Mouse (Mus musculus) hindbrain, embryonic 14.5 days (tissue): Measurements from ENCODE around the gene Gm4981. TPM values are rescaled to one million over a fixed set of nuclear protein-coding genes. Genes with fewer than 3 reads are reported as not detected.
"Not testable (repeated sequence)": the region's sequence is repeated elsewhere in the genome, so short reads cannot be mapped to it uniquely, and the experiment has no call there.

Experiments used
- ATAC-seq: fragments of 200-750 bp; cut with Nextera tagmentation; 2 replicates; pipeline ENCODE4 v1.8.0; 2017; ENCODE audit warnings: moderate number of reproducible peaks, mild to moderate bottlenecking, moderate TSS enrichment, moderate library complexity; ENCODE audit not compliant: low FRiP score
- DNase-seq: peaks from one replicate; pipeline ENCODE4 v3.0.0-alpha.2; 2015; ENCODE audit warnings: low spot score
- H3K27ac ChIP-seq: fragments of 300-500 bp; sonication (generic); 2 replicates; pipeline ENCODE4 v1.5.1; 2014; ENCODE audit warnings: mild to moderate bottlenecking, moderate library complexity
- H3K27me3 ChIP-seq: fragments of 300-500 bp; sonication (generic); 2 replicates; pipeline ENCODE4 v1.6.1; 2014; ENCODE audit warnings: mild to moderate bottlenecking, low read length, mixed read lengths; ENCODE audit not compliant: control insufficient read depth, insufficient read depth
- H3K36me3 ChIP-seq: fragments of 300-500 bp; sonication (generic); replicated peaks from 2 replicates; pipeline ENCODE4 v1.6.1; 2014; ENCODE audit not compliant: control insufficient read depth, insufficient read depth
- H3K4me1 ChIP-seq: fragments of 300-500 bp; sonication (generic); replicated peaks from 2 replicates; pipeline ENCODE4 v1.6.1; 2014; ENCODE audit warnings: antibody characterized with exemption, low read length, mixed read lengths; ENCODE audit not compliant: control insufficient read depth, insufficient read depth
- H3K4me2 ChIP-seq: fragments of 300-500 bp; sonication (generic); replicated peaks from 2 replicates; pipeline ENCODE4 v1.6.1; 2014; ENCODE audit warnings: mild to moderate bottlenecking, moderate library complexity
- H3K4me3 ChIP-seq: fragments of 300-500 bp; sonication (generic); replicated peaks from 2 replicates; pipeline ENCODE4 v1.5.1; 2014; ENCODE audit warnings: mild to moderate bottlenecking, low read length
- H3K9ac ChIP-seq: fragments of 300-500 bp; sonication (generic); 2 replicates; pipeline ENCODE4 v1.6.1; 2014
- H3K9me3 ChIP-seq: fragments of 300-500 bp; sonication (generic); 2 replicates; pipeline ENCODE4 v1.6.1; 2016; ENCODE audit warnings: low read length; ENCODE audit not compliant: control insufficient read depth
- WGBS: fragments of 180-500 bp; shearing (Covaris S2); extraction: QIAGEN DNeasy Blood & Tissue Kit; methylation state at CpG from one replicate; pipeline ENCODE4 v1.1.7; 2014; 5-methylcytosine and 5-hydroxymethylcytosine counted together
- polyA plus RNA-seq: library from polyadenylated mRNA; unstranded; fragments of >200 nt; fragmentation: Nextera tagmentation; extraction: Ambion mirVana; gene quantifications from 2 replicates; pipeline ENCODE4 v1.2.1, GENCODE M21; 2014

Gene Gm4981
- polyA plus RNA-seq, 1 experiment from 2014 or later = not detected

DNA sequence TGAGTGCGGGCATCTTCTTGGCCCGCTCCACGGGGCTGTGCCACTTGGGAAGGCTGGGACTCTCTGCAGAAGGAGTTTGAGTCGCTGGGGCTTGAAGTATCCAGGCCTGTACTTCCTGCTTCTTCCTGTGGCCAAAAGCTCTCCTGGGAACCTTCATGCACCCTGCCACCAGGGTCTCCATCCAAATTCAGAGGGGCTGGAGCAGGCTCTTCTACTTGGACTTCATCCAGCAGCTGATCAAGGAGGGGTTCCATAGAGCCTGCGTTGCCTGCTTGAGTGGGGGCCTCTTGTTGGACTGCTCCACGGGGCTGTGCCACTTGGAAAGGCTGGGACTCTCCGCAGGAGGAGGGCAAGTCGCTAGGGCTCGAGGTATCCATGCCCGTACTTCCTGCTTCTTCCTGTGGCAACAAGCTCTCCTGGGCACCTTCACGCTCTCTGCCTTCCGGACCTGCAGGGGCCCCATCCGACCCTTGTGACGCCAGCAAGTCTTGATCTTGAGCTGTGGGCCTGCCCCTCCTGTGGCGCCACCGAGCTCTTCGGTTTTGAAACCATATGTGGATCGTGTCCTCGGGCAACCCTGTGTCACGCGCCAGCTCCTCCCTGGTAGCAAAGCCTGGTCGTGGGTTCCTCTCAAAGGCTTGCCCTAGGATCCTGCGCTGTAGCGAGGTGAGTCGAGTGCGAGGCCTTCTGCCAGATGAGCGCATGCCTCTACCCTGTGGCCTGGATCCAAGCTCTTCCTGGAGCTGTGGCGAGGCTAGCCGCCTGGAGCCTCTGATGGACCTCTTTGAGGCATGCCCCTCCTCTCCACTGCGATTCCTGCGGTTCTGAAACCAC lies 12.3 kb downstream of the Gm4981 start:
- not testable (repeated sequence) for H3K4me3 ChIP-seq, H3K9me3 ChIP-seq, H3K27me3 ChIP-seq, H3K9ac ChIP-seq, DNase-seq, ATAC-seq, H3K4me1 ChIP-seq, H3K36me3 ChIP-seq, H3K27ac ChIP-seq, H3K4me2 ChIP-seq
- WGBS = 85% methylated on average over 27 of the region's 31 CpGs

DNA sequence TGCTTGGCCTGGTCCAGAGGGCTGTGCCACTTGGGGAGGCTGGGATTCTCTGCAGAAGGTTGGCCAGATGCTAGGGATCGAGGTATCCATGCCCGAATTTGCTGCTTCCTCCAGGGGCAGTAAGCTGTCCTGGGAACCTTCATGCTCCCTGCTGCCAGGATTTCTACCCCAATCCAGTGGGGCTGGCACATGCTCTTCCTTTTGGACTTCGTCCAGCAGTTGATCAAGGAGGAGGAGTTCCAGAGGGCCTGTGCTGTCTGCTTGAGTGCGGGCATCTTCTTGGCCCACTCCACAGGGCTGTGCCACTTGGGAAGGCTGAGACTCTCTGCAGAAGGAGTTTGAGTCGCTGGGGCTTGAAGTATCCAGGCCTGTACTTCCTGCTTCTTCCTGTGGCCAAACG lies 13.3 kb downstream of the Gm4981 start:
- DNase-seq, H3K4me2 ChIP-seq, ATAC-seq, H3K4me3 ChIP-seq, H3K27me3 ChIP-seq, H3K9me3 ChIP-seq, H3K4me1 ChIP-seq, H3K9ac ChIP-seq, H3K27ac ChIP-seq, H3K36me3 ChIP-seq: not testable (repeated sequence)
- WGBS = 87% methylated on average over 3 of the region's 6 CpGs

DNA sequence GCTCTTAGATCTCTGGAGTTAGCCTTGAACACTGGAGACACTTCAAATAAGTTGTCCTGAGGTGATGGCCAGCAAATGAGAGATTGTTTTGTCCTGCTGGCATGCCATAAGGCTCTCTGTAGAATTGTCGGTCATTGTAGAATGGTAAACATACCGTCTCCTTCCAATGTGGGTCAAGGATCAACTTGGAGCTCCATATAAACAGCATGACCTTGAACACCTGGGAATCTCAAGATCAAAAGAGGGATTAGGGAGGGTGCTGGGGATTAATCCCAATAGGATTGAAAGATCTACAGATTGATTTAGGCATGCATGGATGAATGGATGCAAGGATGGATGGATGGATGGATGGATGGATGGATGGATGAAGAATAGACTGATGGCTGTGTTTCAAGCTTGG lies 14.9 kb downstream of the Gm4981 start:
- not testable (repeated sequence) for ATAC-seq, H3K27me3 ChIP-seq, H3K4me3 ChIP-seq, H3K27ac ChIP-seq, H3K9ac ChIP-seq, H3K36me3 ChIP-seq, H3K4me2 ChIP-seq, H3K4me1 ChIP-seq, DNase-seq
- WGBS = 96% methylated on average over 2 of the region's 2 CpGs
- 0 out of 2 replicates have a peak, but pooled peaks cover 10% of the 10 kb centered on the region for H3K9me3 ChIP-seq

DNA sequence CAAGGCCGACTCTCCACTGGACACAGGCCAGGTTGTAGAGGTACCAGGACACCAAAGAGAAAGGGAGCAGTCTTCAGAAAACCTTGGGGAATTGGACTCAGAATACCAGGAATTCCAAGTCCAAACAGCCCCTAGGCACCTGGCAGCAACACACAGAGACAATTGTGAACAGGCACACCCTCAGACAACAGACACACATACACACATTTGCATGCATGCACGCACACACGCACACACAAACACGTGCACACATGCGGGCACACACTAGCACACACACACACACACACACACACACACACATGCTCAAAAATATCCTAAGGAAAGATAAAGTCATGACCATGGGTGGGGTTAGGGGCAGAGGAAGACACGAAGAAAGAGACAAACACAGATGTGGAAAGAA lies 15.8 kb downstream of the Gm4981 start:
- 88% methylated on average over 6 of the region's 6 CpGs for WGBS
- ATAC-seq (no peak), DNase-seq (no peak)
- H3K27me3 ChIP-seq = no peaks in the 10 kb centered on the region
- no peak overlapping the region for H3K4me3 ChIP-seq
- H3K36me3 ChIP-seq = no peaks in the 10 kb centered on the region
- no peaks in the 10 kb centered on the region for H3K4me1 ChIP-seq
- no peak overlapping the region for H3K9ac ChIP-seq
- H3K9me3 ChIP-seq = 0 out of 2 replicates have a peak, but pooled peaks cover 12% of the 10 kb centered on the region
- no peak overlapping the region for H3K27ac ChIP-seq
- no peak overlapping the region for H3K4me2 ChIP-seq

DNA sequence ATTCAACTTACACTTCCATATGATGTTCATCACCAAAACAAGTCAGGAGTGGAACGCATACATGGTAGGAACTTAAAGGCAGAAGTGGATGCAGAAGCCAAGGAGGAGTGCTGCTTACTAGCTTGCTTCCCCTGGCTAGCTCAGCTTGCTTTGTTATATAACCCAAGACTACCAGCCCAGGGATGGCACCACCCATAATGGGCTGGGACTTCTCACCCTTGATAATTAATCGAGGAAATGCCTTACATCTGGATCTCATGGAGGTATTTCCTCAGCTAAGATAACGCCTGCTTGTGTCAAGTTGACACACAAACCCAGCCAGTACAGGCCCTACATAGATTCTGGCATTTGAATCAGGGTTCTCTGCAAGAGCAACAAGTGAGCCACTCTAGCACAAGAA lies 19.1 kb downstream of the Gm4981 start:
- H3K9ac ChIP-seq = no peak overlapping the region
- no peak overlapping the region for H3K4me3 ChIP-seq
- H3K27me3 ChIP-seq = no peaks in the 10 kb centered on the region
- no peak for DNase-seq
- no peak overlapping the region for H3K27ac ChIP-seq
- WGBS = 88% methylated on average over 3 of the region's 3 CpGs
- ATAC-seq = no peak
- H3K9me3 ChIP-seq = 0 out of 2 replicates have a peak, but pooled peaks cover 12% of the 10 kb centered on the region
- no peaks in the 10 kb centered on the region for H3K36me3 ChIP-seq
- no peak overlapping the region for H3K4me2 ChIP-seq
- no peaks in the 10 kb centered on the region for H3K4me1 ChIP-seq

DNA sequence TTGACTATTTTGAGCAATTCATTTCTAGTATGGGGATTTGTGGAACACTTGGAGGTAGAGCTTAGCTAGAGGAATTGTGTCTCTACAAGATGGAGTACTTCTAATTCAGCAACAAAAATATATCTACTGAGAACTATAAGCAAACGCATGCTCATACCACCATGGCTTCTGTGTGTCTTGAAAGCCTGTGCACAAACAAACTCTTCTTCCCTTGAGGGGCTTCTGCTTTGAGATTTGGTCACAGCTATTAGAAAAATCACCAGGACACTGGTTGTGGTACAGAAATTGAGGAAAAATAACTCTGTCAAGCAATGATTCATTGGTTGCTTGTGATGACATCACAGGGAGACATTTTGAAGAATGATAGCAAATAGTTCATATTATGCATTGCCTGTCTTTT lies 21.1 kb downstream of the Gm4981 start:
- Histone ChIP-seq H3K4me2 (no peak overlapping the region), H3K4me1 (no peaks in the 10 kb centered on the region), H3K27ac (no peak overlapping the region), H3K9ac (no peak overlapping the region), H3K27me3 (no peaks in the 10 kb centered on the region), H3K36me3 (no peaks in the 10 kb centered on the region), H3K9me3 (0 out of 2 replicates have a peak, but pooled peaks cover 12% of the 10 kb centered on the region), H3K4me3 (no peak overlapping the region)
- DNase-seq (no peak), ATAC-seq (no peak)
- WGBS = 84% methylated on average over 1 of the region's 1 CpGs

DNA sequence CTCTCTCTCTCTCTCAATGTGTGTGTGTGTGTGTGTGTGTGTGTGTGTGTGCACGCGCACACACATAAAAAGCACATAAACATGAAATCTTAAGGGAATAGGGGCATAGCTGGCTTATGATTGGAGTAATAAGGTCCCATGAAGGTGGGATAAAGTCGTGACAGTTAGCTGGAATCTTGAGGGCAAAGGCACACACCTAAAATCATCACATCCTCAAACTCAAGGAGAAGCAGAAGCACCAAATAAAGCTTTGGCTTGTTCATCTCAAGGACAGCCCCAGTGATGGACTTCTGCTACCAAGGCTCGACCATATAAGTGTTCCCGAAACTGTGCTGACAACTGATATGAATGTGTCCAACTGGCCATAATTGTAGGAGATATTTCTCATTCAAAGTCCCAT lies 21.6 kb downstream of the Gm4981 start:
- DNase-seq (no peak), ATAC-seq (no peak)
- 83% methylated on average over 5 of the region's 5 CpGs for WGBS
- Histone ChIP-seq H3K9me3 (0 out of 2 replicates have a peak, but pooled peaks cover 12% of the 10 kb centered on the region), H3K27me3 (no peaks in the 10 kb centered on the region), H3K4me1 (no peaks in the 10 kb centered on the region), H3K9ac (no peak overlapping the region), H3K4me2 (no peak overlapping the region), H3K36me3 (no peaks in the 10 kb centered on the region), H3K4me3 (no peak overlapping the region), H3K27ac (no peak overlapping the region)

DNA sequence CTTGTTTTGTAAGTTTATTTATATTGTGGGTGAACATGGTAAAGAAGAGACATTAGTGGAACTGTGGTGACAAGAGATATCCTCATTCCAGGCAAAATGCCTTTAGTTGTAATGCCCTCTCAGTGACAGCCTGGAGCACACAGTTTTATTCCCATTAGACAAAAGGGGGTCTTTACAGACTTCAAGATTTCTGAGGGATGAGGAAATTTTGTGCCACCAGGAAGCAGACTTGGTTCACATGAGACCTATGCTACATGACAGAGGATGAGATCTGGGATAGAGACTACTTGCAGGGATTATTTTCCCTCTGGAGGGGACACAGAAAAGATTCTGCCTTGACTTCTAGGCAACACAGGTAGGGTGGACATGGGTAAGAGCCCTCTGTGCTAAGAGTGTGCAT lies 22.0 kb downstream of the Gm4981 start:
- no peaks in the 10 kb centered on the region for H3K27me3 ChIP-seq
- no peak overlapping the region for H3K4me2 ChIP-seq
- H3K27ac ChIP-seq = no peak overlapping the region
- no peak overlapping the region for H3K9ac ChIP-seq
- no peaks in the 10 kb centered on the region for H3K4me1 ChIP-seq
- no peaks in the 10 kb centered on the region for H3K36me3 ChIP-seq
- no peak for DNase-seq
- no peak overlapping the region for H3K4me3 ChIP-seq
- ATAC-seq = no peak
- H3K9me3 ChIP-seq = 0 out of 2 replicates have a peak, but pooled peaks cover 12% of the 10 kb centered on the region

DNA sequence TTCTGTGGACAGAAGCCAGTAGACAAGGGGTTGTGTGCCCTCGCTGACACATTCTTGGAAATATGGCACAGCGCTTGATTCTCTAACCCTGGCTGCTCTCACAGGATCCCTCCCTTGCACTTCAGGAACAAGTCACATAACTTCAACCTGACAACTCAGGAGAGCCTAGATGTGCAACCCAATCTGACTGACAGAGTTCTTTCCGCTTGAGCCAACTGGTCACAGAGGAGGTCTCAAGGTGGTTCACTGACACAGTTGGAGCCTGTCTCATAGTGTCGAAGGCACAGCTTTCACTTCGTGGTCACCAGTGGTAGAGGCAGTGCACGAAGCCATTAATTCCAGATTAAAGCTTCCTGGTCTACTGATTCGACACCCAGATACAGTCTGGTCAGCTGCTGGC lies 24.3 kb downstream of the Gm4981 start:
- Histone ChIP-seq H3K9ac (no peak overlapping the region), H3K4me1 (no peaks in the 10 kb centered on the region), H3K27me3 (no peaks in the 10 kb centered on the region), H3K36me3 (no peaks in the 10 kb centered on the region), H3K4me3 (no peak overlapping the region), H3K4me2 (no peak overlapping the region), H3K9me3 (0 out of 2 replicates have a peak, but pooled peaks cover 5% of the 10 kb centered on the region), H3K27ac (no peak overlapping the region)
- ATAC-seq (no peak), DNase-seq (no peak)
- WGBS = 79% methylated on average over 7 of the region's 7 CpGs
